Mouse (Mus musculus): ENCODE data around the gene Aarsd1. TPM values are rescaled to one million over a fixed set of nuclear protein-coding genes. Genes with fewer than 3 reads are reported as not detected.

Gene Aarsd1
- 79.1 and 84.8 TPM in 2 replicates for polyA plus RNA-seq (2012)

- no peak for TF ChIP-seq GATA1 (IDR thresholded peaks at IDR 0.05; ENCODE audit: low read length)
Observed at GRCm38 (mm10) chr11:101417101-101417855, at the start of gene Aarsd1. TSS of gene Aarsd1 (minus strand) at chr11:101417615.

GRCm38 (mm10) chr11:101465869-101466551 is 48.6 kb upstream of the Aarsd1 start, which contains the start of gene Vat1:
TSS of gene Vat1 (minus strand) at chr11:101466230.
- no peak for TF ChIP-seq GATA1 (IDR thresholded peaks at IDR 0.05; ENCODE audit: low read length)

GRCm38 (mm10) chr11:101465101-101465868 is 47.9 kb upstream of the Aarsd1 start:
- no peak for TF ChIP-seq GATA1 (IDR thresholded peaks at IDR 0.05; ENCODE audit: low read length)

GRCm38 (mm10) chr11:101464211-101465100 is 47.0 kb upstream of the Aarsd1 start, which contains the start of gene Rnd2:
TSS of gene Rnd2 (plus strand) at chr11:101464999.
- no peak for TF ChIP-seq GATA1 (IDR thresholded peaks at IDR 0.05; ENCODE audit: low read length)

- TF ChIP-seq GATA1 (IDR thresholded peaks at IDR 0.05; ENCODE audit: low read length), result peak; percentile 4
Observed at GRCm38 (mm10) chr11:101462583-101463440, 45.4 kb upstream of the Aarsd1 start.

GRCm38 (mm10) chr11:101462141-101462540 is 44.7 kb upstream of the Aarsd1 start:
- TF ChIP-seq GATA1 (IDR thresholded peaks at IDR 0.05; ENCODE audit: low read length), result no peak

- no peak for TF ChIP-seq GATA1 (IDR thresholded peaks at IDR 0.05; ENCODE audit: low read length)
Observed at GRCm38 (mm10) chr11:101460321-101460720, 42.9 kb upstream of the Aarsd1 start.

GRCm38 (mm10) chr11:101459716-101460115 is 42.3 kb upstream of the Aarsd1 start:
- no peak for TF ChIP-seq GATA1 (IDR thresholded peaks at IDR 0.05; ENCODE audit: low read length)

- TF ChIP-seq GATA1 (IDR thresholded peaks at IDR 0.05; ENCODE audit: low read length), result no peak
Observed at GRCm38 (mm10) chr11:101458217-101458616, 40.8 kb upstream of the Aarsd1 start.

GRCm38 (mm10) chr11:101457631-101458030 is 40.2 kb upstream of the Aarsd1 start:
- TF ChIP-seq GATA1 (IDR thresholded peaks at IDR 0.05; ENCODE audit: low read length), result no peak

GRCm38 (mm10) chr11:101455627-101456026 is 38.2 kb upstream of the Aarsd1 start:
- TF ChIP-seq GATA1 (IDR thresholded peaks at IDR 0.05; ENCODE audit: low read length), result no peak

GRCm38 (mm10) chr11:101454702-101455101 is 37.3 kb upstream of the Aarsd1 start:
- TF ChIP-seq GATA1 (IDR thresholded peaks at IDR 0.05; ENCODE audit: low read length), result no peak

- no peak for TF ChIP-seq GATA1 (IDR thresholded peaks at IDR 0.05; ENCODE audit: low read length)
Observed at GRCm38 (mm10) chr11:101452093-101452774, 34.8 kb upstream of the Aarsd1 start.

Data from G1E-ER4 (cell line).